In the genomic region with DNA sequence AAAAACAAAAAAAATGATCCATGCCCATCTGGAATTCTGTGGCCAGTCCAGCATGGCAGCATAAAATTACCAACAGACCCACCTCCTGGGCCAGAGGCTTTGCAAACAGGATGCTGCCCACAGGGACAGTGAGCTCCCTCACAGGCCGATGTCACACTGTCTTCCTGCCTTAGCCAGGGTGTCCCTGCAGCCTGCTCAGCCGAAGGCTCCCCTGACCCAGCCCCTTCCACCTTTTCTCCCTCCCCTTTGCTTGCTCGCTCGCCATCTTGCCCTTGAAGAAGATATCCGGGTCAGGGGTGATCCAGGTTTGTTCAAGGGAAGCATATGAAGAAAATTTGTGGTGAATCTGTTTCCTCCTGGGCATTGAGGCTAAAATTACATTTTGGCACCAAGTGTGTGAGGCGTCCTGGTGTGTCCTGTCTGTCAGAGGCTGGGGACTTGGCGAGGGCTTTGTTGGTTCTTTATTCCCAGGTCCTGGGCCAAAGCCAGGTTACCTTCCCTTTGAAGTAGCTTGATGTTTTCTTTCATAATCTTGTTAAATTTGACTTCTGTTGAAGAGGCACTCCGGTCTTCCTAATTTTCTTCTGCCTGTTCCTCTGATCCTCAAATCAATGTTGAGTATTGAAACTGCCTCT, we compare ENCODE assay signal across 23 mouse cellular contexts.
DNase-seq lines count a peak whose midpoint lies in the region; ATAC-seq lines count a peak whose summit lies in the region.
"Had no signal": no experiment of that assay in that cellular context is flagged by ENCODE, and none has a peak within 500 bp of the region (broad histone marks: within the 10 kb centered on the region; RNA-seq: fewer than 3 reads in every experiment).

No protein-coding gene starts in this region.

- H3K27me3 ChIP-seq in heart, embryonic 16.5 days (ENCODE audit: control insufficient read depth, insufficient read depth, low read length), result no peaks in the 10 kb centered on the region
- H3K27me3 ChIP-seq: embryonic facial prominence, embryonic 12.5 days; forebrain, embryonic 15.5 days; intestine, embryonic 15.5 days; neural tube, embryonic 12.5 days had no signal

- intact Hi-C loops in gastrocnemius, postnatal 14 days (cut with DNase I; ENCODE audit: low total_unique reads), result no loop called here

- H3K9me3 ChIP-seq in heart, embryonic 16.5 days (replicated peaks; ENCODE audit: control insufficient read depth, low read length), result no peaks in the 10 kb centered on the region
- H3K9me3 ChIP-seq: embryonic facial prominence, embryonic 12.5 days; forebrain, embryonic 15.5 days; hindbrain, embryonic 13.5 days; intestine, embryonic 15.5 days; midbrain, embryonic 12.5 days; neural tube, embryonic 12.5 days had no signal

- H3K4me1 ChIP-seq in heart, embryonic 16.5 days (ENCODE audit: control insufficient read depth, insufficient read depth, low read length), result peaks cover 51% of the 10 kb centered on the region
- H3K4me1 ChIP-seq: intestine, embryonic 15.5 days had no signal

- no peak overlapping the region for H3K9ac ChIP-seq in heart, embryonic 16.5 days (ENCODE audit: low read length)
- H3K9ac ChIP-seq: embryonic facial prominence, embryonic 12.5 days; forebrain, embryonic 15.5 days; hindbrain, embryonic 13.5 days; intestine, embryonic 15.5 days; midbrain, embryonic 12.5 days; neural tube, embryonic 12.5 days had no signal

- no peak overlapping the region for H3K4me2 ChIP-seq in heart, embryonic 16.5 days (ENCODE audit: low read depth, low read length)
- H3K4me2 ChIP-seq: embryonic facial prominence, embryonic 12.5 days; forebrain, embryonic 15.5 days; hindbrain, embryonic 13.5 days; intestine, embryonic 15.5 days; midbrain, embryonic 12.5 days; neural tube, embryonic 12.5 days had no signal

- no peak overlapping the region for H3K4me3 ChIP-seq in heart, embryonic 16.5 days (ENCODE audit: low read length)
- H3K4me3 ChIP-seq: embryonic facial prominence, embryonic 12.5 days; erythroblast, embryonic 14.5 days; forebrain, embryonic 15.5 days; hindbrain, embryonic 13.5 days; intestine, embryonic 15.5 days; layer of hippocampus, adult 2 months; midbrain, embryonic 12.5 days; neural tube, embryonic 12.5 days had no signal

- peak overlapping the region; percentile 44; the same call in 1 of the 2 replicates for H3K27ac ChIP-seq in heart, embryonic 16.5 days (ENCODE audit: low read length)
- H3K27ac ChIP-seq: embryonic facial prominence, embryonic 12.5 days; forebrain, embryonic 15.5 days; hindbrain, embryonic 13.5 days; intestine, embryonic 15.5 days; kidney, postnatal 0 days; layer of hippocampus, adult 2 months; midbrain, embryonic 12.5 days; neural tube, embryonic 12.5 days had no signal

- WGBS in heart, embryonic 16.5 days, result 52% methylated on average over 8 of the region's 8 CpGs

- H3K36me3 ChIP-seq in heart, embryonic 16.5 days (ENCODE audit: control insufficient read depth, insufficient read depth), result no peaks in the 10 kb centered on the region
- H3K36me3 ChIP-seq: embryonic facial prominence, embryonic 12.5 days; forebrain, embryonic 15.5 days; hindbrain, embryonic 13.5 days; intestine, embryonic 15.5 days; midbrain, embryonic 12.5 days; neural tube, embryonic 12.5 days had no signal

- ATAC-seq in heart, embryonic 16.5 days (replicated peaks; ENCODE audit: extremely low read depth, insufficient read depth, low FRiP score), result no peak
- ATAC-seq in megakaryocyte progenitor cell, adult 5-6 weeks (replicated peaks; ENCODE audit: poor library complexity), result no peak
- ATAC-seq: forebrain, embryonic 15.5 days; intestine, embryonic 15.5 days; lung, postnatal 0 days had no signal

- peak; percentile 40 to 50 for DNase-seq in cerebellum, postnatal 14 days
- DNase-seq in cerebellum, postnatal 4 days (ENCODE audit: low spot score in 2 of 2), result no peak
- DNase-seq in heart, adult 8-10 months (ENCODE audit: low spot score), result no peak
- peak; percentile 4 for DNase-seq in adrenal gland, adult 8-10 months
- peak; percentile 19 to 27 for DNase-seq in adrenal gland, postnatal 36 days
- no peak for DNase-seq in gastrocnemius, postnatal 14 days
- DNase-seq: cerebellum, adult 11-12 months; layer of hippocampus, postnatal 36 days; liver; right cerebral cortex, adult 18-20 months; thymus, postnatal 14 days had no signal

Comparison
In these comparisons a context has a peak if more than half of its experiments do, and no peak if none do; other contexts are left out.
1. DNase-seq: peak in cerebellum, postnatal 14 days (2 of 2), adrenal gland, adult 8-10 months (single experiment) and adrenal gland, postnatal 36 days (2 of 2); none in cerebellum, postnatal 4 days (0 of 2), heart, adult 8-10 months (single experiment) and gastrocnemius, postnatal 14 days (single experiment).